Mouse (Mus musculus): ENCODE data around the gene Kif1bp. TPM values are rescaled to one million over a fixed set of nuclear protein-coding genes. Genes with fewer than 3 reads are reported as not detected.
A peak's percentile ranks its signal among the peaks of the same experiment; 100 is the strongest.
"Not testable (repeated sequence)": the region's sequence is repeated elsewhere in the genome, so short reads cannot be mapped to it uniquely, and the experiment has no call there.

The Kif1bp gene
- polyA plus RNA-seq, 1 experiment from 2014 or later = 52.1 TPM

GRCm38 (mm10) chr10:62505224-62505983, 72.9 kb downstream of the Kif1bp start:
- ATAC-seq = no peak
- H3K27me3 ChIP-seq = peaks cover 24% of the 10 kb centered on the region
- 0 out of 2 replicates have a peak, but pooled peaks cover 3% of the 10 kb centered on the region for H3K4me1 ChIP-seq
- no peak overlapping the region for H3K4me2 ChIP-seq
- H3K9me3 ChIP-seq (replicated peaks) = no peaks in the 10 kb centered on the region
- no peaks in the 10 kb centered on the region for H3K36me3 ChIP-seq (ENCODE audit: poor library complexity, severe bottlenecking)
- no peak overlapping the region for H3K4me3 ChIP-seq
- WGBS = 74% methylated on average over 9 of the region's 9 CpGs
- no peak overlapping the region for H3K27ac ChIP-seq
- no peak overlapping the region for H3K9ac ChIP-seq

- no peaks in the 10 kb centered on the region for H3K9me3 ChIP-seq (replicated peaks)
- H3K4me1 ChIP-seq = 0 out of 2 replicates have a peak, but pooled peaks cover 3% of the 10 kb centered on the region
- H3K4me2 ChIP-seq = no peak overlapping the region
- no peak overlapping the region for H3K9ac ChIP-seq
- 71% methylated on average over 12 of the region's 12 CpGs for WGBS
- peaks cover 22% of the 10 kb centered on the region for H3K27me3 ChIP-seq
- no peak for ATAC-seq
- H3K36me3 ChIP-seq (ENCODE audit: poor library complexity, severe bottlenecking) = no peaks in the 10 kb centered on the region
- H3K27ac ChIP-seq = no peak overlapping the region
- H3K4me3 ChIP-seq = no peak overlapping the region
Measured at GRCm38 (mm10) chr10:62503836-62504628, 74.2 kb downstream of the Kif1bp start.

- H3K27me3 ChIP-seq = peaks cover 15% of the 10 kb centered on the region
- no peak for ATAC-seq
- no peaks in the 10 kb centered on the region for H3K36me3 ChIP-seq (ENCODE audit: poor library complexity, severe bottlenecking)
- no peak overlapping the region for H3K27ac ChIP-seq
- H3K4me1 ChIP-seq = 0 out of 2 replicates have a peak, but pooled peaks cover 3% of the 10 kb centered on the region
- H3K9ac ChIP-seq = no peak overlapping the region
- no peak overlapping the region for H3K4me3 ChIP-seq
- WGBS = 82% methylated on average over 4 of the region's 4 CpGs
- no peak overlapping the region for H3K4me2 ChIP-seq
- no peaks in the 10 kb centered on the region for H3K9me3 ChIP-seq (replicated peaks)
Measured at GRCm38 (mm10) chr10:62503353-62503752, 74.9 kb downstream of the Kif1bp start.

- H3K27ac ChIP-seq = no peak overlapping the region
- H3K9me3 ChIP-seq (replicated peaks) = no peaks in the 10 kb centered on the region
- H3K27me3 ChIP-seq = peaks cover under 1% of the 10 kb centered on the region; the same call in 1 of the 2 replicates
- ATAC-seq = no peak
- H3K4me2 ChIP-seq = no peak overlapping the region
- no peaks in the 10 kb centered on the region for H3K4me1 ChIP-seq
- no peak overlapping the region for H3K9ac ChIP-seq
- H3K36me3 ChIP-seq (ENCODE audit: poor library complexity, severe bottlenecking) = no peaks in the 10 kb centered on the region
- H3K4me3 ChIP-seq = no peak overlapping the region
- WGBS = 79% methylated on average over 7 of the region's 7 CpGs
Measured at GRCm38 (mm10) chr10:62501951-62502350, 76.3 kb downstream of the Kif1bp start.

GRCm38 (mm10) chr10:62500916-62501615, 77.2 kb downstream of the Kif1bp start:
- no peak overlapping the region for H3K27ac ChIP-seq
- no peaks in the 10 kb centered on the region for H3K36me3 ChIP-seq (ENCODE audit: poor library complexity, severe bottlenecking)
- H3K27me3 ChIP-seq = no peaks in the 10 kb centered on the region
- no peak overlapping the region for H3K4me3 ChIP-seq
- no peak overlapping the region for H3K9ac ChIP-seq
- H3K9me3 ChIP-seq (replicated peaks) = no peaks in the 10 kb centered on the region
- 91% methylated on average over 9 of the region's 9 CpGs for WGBS
- H3K4me1 ChIP-seq = no peaks in the 10 kb centered on the region
- ATAC-seq = no peak
- no peak overlapping the region for H3K4me2 ChIP-seq

- Histone ChIP-seq H3K36me3 (ENCODE audit: poor library complexity, severe bottlenecking) (no peaks in the 10 kb centered on the region), H3K4me2 (peak overlapping the region; percentile 29; the same call in 1 of the 2 replicates)
- WGBS = 24% methylated on average over 15 of the region's 15 CpGs
Measured at GRCm38 (mm10) chr10:62500088-62500915, 78.0 kb downstream of the Kif1bp start.

GRCm38 (mm10) chr10:62491681-62492080, 86.6 kb downstream of the Kif1bp start:
- not testable (repeated sequence) for H3K4me1 ChIP-seq; H3K9me3 ChIP-seq (replicated peaks); H3K36me3 ChIP-seq (ENCODE audit: poor library complexity, severe bottlenecking); H3K27ac ChIP-seq; H3K4me2 ChIP-seq; H3K4me3 ChIP-seq; ATAC-seq; H3K27me3 ChIP-seq; H3K9ac ChIP-seq
- WGBS = 89% methylated on average over 3 of the region's 3 CpGs

More at GRCm38 (mm10) chr10:62500088-62500915, 78.0 kb downstream of the Kif1bp start:
- H3K4me3 ChIP-seq = no peak overlapping the region
- H3K27me3 ChIP-seq = no peaks in the 10 kb centered on the region
- no peak overlapping the region for H3K27ac ChIP-seq
- no peaks in the 10 kb centered on the region for H3K9me3 ChIP-seq (replicated peaks)
- ATAC-seq = peak; percentile 62; the same call in 1 of the 2 replicates
- H3K4me1 ChIP-seq = no peaks in the 10 kb centered on the region
- H3K9ac ChIP-seq = no peak overlapping the region

Other genes starting within 250 kb of the Kif1bp start
- 39.5 and 46.8 TPM in 2 replicates for gene Hk1, start 198.5 kb downstream of the Kif1bp start, polyA plus RNA-seq (2015; fragmentation: Nextera tagmentation; extraction: Ambion mirVana)
- gene Hkdc1, start 156.0 kb downstream of the Kif1bp start, polyA plus RNA-seq (2015; fragmentation: Nextera tagmentation; extraction: Ambion mirVana) = 0.24 and 0.34 TPM in 2 replicates
- gene 4930507D05Rik, start 129.0 kb downstream of the Kif1bp start, polyA plus RNA-seq (2015; fragmentation: Nextera tagmentation; extraction: Ambion mirVana) = 0.70 and 0.94 TPM in 2 replicates
- 24.2 and 25.5 TPM in 2 replicates for gene Supv3l1, start 128.7 kb downstream of the Kif1bp start, polyA plus RNA-seq (2015; fragmentation: Nextera tagmentation; extraction: Ambion mirVana)
- 83.0 and 86.0 TPM in 2 replicates for gene Vps26a, start 91.7 kb downstream of the Kif1bp start, polyA plus RNA-seq (2015; fragmentation: Nextera tagmentation; extraction: Ambion mirVana)
- 5.9 and 6.0 TPM in 2 replicates for gene Srgn, start 51.0 kb downstream of the Kif1bp start, polyA plus RNA-seq (2015; fragmentation: Nextera tagmentation; extraction: Ambion mirVana)
- gene Ddx21, start 23.8 kb upstream of the Kif1bp start, polyA plus RNA-seq (2015; fragmentation: Nextera tagmentation; extraction: Ambion mirVana) = 23.8 and 24.5 TPM in 2 replicates
- 107 and 116 TPM in 2 replicates for gene Ddx50, start 72.8 kb upstream of the Kif1bp start, polyA plus RNA-seq (2015; fragmentation: Nextera tagmentation; extraction: Ambion mirVana)
- 2.5 and 3.2 TPM in 2 replicates for gene Stox1, start 147.7 kb upstream of the Kif1bp start, polyA plus RNA-seq (2015; fragmentation: Nextera tagmentation; extraction: Ambion mirVana)
- 145 and 146 TPM in 2 replicates for gene Ccar1, start 213.8 kb upstream of the Kif1bp start, polyA plus RNA-seq (2015; fragmentation: Nextera tagmentation; extraction: Ambion mirVana)

Measured in forebrain, embryonic 13.5 days (tissue).